Mouse (Mus musculus) liver (tissue): ENCODE data around the gene Adcy5.

Experiments
- DNase-seq: peaks from one replicate; pipeline ENCODE4 v3.0.0-alpha.2; 2020; ENCODE audit warnings: mixed read lengths

The Adcy5 gene

GRCm38 (mm10) chr16:35319773-35320172 lies 165.1 kb downstream of the Adcy5 start:
- no peak for DNase-seq

GRCm38 (mm10) chr16:35330451-35330850 lies 175.8 kb downstream of the Adcy5 start:
- DNase-seq: no peak
